Mouse (Mus musculus): ENCODE data around the gene Coq8b. TPM values are rescaled to one million over a fixed set of nuclear protein-coding genes. Genes with fewer than 3 reads are reported as not detected.

Coq8b gene
- polyA plus RNA-seq, 1 experiment from 2014 or later, result 16.8 TPM

GRCm38 (mm10) chr7:27197634-27198033, 35.2 kb upstream of the Coq8b start:
- no peak for ATAC-seq (ENCODE audit: low read depth)

GRCm38 (mm10) chr7:27198355-27198754, 34.5 kb upstream of the Coq8b start:
- Histone ChIP-seq H3K9me3 (ENCODE audit: control insufficient read depth, low read length) (no peaks in the 10 kb centered on the region), H3K4me3 (ENCODE audit: low read depth, low read length) (no peak overlapping the region), H3K4me2 (ENCODE audit: low read depth, low read length) (no peak overlapping the region), H3K27me3 (replicated peaks; ENCODE audit: control insufficient read depth, insufficient read depth, low read length) (no peaks in the 10 kb centered on the region), H3K27ac (replicated peaks; ENCODE audit: low read depth, low read length) (no peak overlapping the region), H3K4me1 (ENCODE audit: control insufficient read depth, insufficient read depth, low read length) (peaks cover 11% of the 10 kb centered on the region), H3K36me3 (ENCODE audit: control insufficient read depth, insufficient read depth, low read length) (peaks cover 35% of the 10 kb centered on the region), H3K9ac (ENCODE audit: low read depth, low read length) (no peak overlapping the region)
- DNase-seq (ENCODE audit: low spot score) (no peak), ATAC-seq (ENCODE audit: low read depth) (no peak)

More at GRCm38 (mm10) chr7:27197634-27198033, 35.2 kb upstream of the Coq8b start:
- Histone ChIP-seq H3K27me3 (replicated peaks; ENCODE audit: control insufficient read depth, insufficient read depth, low read length) (no peaks in the 10 kb centered on the region), H3K4me2 (ENCODE audit: low read depth, low read length) (no peak overlapping the region), H3K27ac (replicated peaks; ENCODE audit: low read depth, low read length) (no peak overlapping the region), H3K4me1 (ENCODE audit: control insufficient read depth, insufficient read depth, low read length) (peaks cover 11% of the 10 kb centered on the region), H3K36me3 (ENCODE audit: control insufficient read depth, insufficient read depth, low read length) (peaks cover 35% of the 10 kb centered on the region), H3K9ac (ENCODE audit: low read depth, low read length) (no peak overlapping the region), H3K4me3 (ENCODE audit: low read depth, low read length) (no peak overlapping the region), H3K9me3 (ENCODE audit: control insufficient read depth, low read length) (no peaks in the 10 kb centered on the region)
- WGBS, result 90% methylated on average over 8 of the region's 8 CpGs
- DNase-seq (ENCODE audit: low spot score), result no peak

GRCm38 (mm10) chr7:27198779-27199178, 34.0 kb upstream of the Coq8b start:
- no peaks in the 10 kb centered on the region for H3K27me3 ChIP-seq (replicated peaks; ENCODE audit: control insufficient read depth, insufficient read depth, low read length)
- ATAC-seq (ENCODE audit: low read depth), result no peak

GRCm38 (mm10) chr7:27203730-27204449, 28.9 kb upstream of the Coq8b start:
- peaks cover 66% of the 10 kb centered on the region for H3K36me3 ChIP-seq (ENCODE audit: control insufficient read depth, insufficient read depth, low read length)
- DNase-seq (ENCODE audit: low spot score), result no peak
- no peaks in the 10 kb centered on the region for H3K27me3 ChIP-seq (replicated peaks; ENCODE audit: control insufficient read depth, insufficient read depth, low read length)
- no peaks in the 10 kb centered on the region for H3K4me1 ChIP-seq (ENCODE audit: control insufficient read depth, insufficient read depth, low read length)
- H3K4me2 ChIP-seq (ENCODE audit: low read depth, low read length), result no peak overlapping the region
- H3K4me3 ChIP-seq (ENCODE audit: low read depth, low read length), result no peak overlapping the region
- no peak for ATAC-seq (ENCODE audit: low read depth)
- no peak overlapping the region for H3K27ac ChIP-seq (replicated peaks; ENCODE audit: low read depth, low read length)
- H3K9me3 ChIP-seq (ENCODE audit: control insufficient read depth, low read length), result no peaks in the 10 kb centered on the region
- no peak overlapping the region for H3K9ac ChIP-seq (ENCODE audit: low read depth, low read length)
- 96% methylated on average over 8 of the region's 8 CpGs for WGBS

More at GRCm38 (mm10) chr7:27198779-27199178, 34.0 kb upstream of the Coq8b start:
- DNase-seq (ENCODE audit: low spot score), result no peak
- WGBS, result 91% methylated on average over 8 of the region's 8 CpGs
- Histone ChIP-seq H3K4me3 (ENCODE audit: low read depth, low read length) (no peak overlapping the region), H3K9ac (ENCODE audit: low read depth, low read length) (no peak overlapping the region), H3K36me3 (ENCODE audit: control insufficient read depth, insufficient read depth, low read length) (peaks cover 35% of the 10 kb centered on the region), H3K4me1 (ENCODE audit: control insufficient read depth, insufficient read depth, low read length) (peaks cover 11% of the 10 kb centered on the region), H3K27ac (replicated peaks; ENCODE audit: low read depth, low read length) (no peak overlapping the region), H3K9me3 (ENCODE audit: control insufficient read depth, low read length) (no peaks in the 10 kb centered on the region), H3K4me2 (ENCODE audit: low read depth, low read length) (no peak overlapping the region)

- WGBS, result 82% methylated on average over 2 of the region's 2 CpGs
- no peak for ATAC-seq (ENCODE audit: low read depth)
- peaks cover 89% of the 10 kb centered on the region for H3K36me3 ChIP-seq (ENCODE audit: control insufficient read depth, insufficient read depth, low read length)
- no peak overlapping the region for H3K27ac ChIP-seq (replicated peaks; ENCODE audit: low read depth, low read length)
- no peaks in the 10 kb centered on the region for H3K9me3 ChIP-seq (ENCODE audit: control insufficient read depth, low read length)
- H3K9ac ChIP-seq (ENCODE audit: low read depth, low read length), result no peak overlapping the region
- no peak overlapping the region for H3K4me2 ChIP-seq (ENCODE audit: low read depth, low read length)
- DNase-seq (ENCODE audit: low spot score), result no peak
- H3K4me1 ChIP-seq (ENCODE audit: control insufficient read depth, insufficient read depth, low read length), result no peaks in the 10 kb centered on the region
- H3K27me3 ChIP-seq (replicated peaks; ENCODE audit: control insufficient read depth, insufficient read depth, low read length), result no peaks in the 10 kb centered on the region
- no peak overlapping the region for H3K4me3 ChIP-seq (ENCODE audit: low read depth, low read length)
Measured at GRCm38 (mm10) chr7:27212626-27213025, 20.2 kb upstream of the Coq8b start.

GRCm38 (mm10) chr7:27218586-27218985, 14.2 kb upstream of the Coq8b start:
- Histone ChIP-seq H3K9ac (ENCODE audit: low read depth, low read length) (no peak overlapping the region), H3K4me2 (ENCODE audit: low read depth, low read length) (no peak overlapping the region), H3K27ac (replicated peaks; ENCODE audit: low read depth, low read length) (no peak overlapping the region), H3K9me3 (ENCODE audit: control insufficient read depth, low read length) (no peaks in the 10 kb centered on the region), H3K36me3 (ENCODE audit: control insufficient read depth, insufficient read depth, low read length) (peaks cover 78% of the 10 kb centered on the region), H3K27me3 (replicated peaks; ENCODE audit: control insufficient read depth, insufficient read depth, low read length) (no peaks in the 10 kb centered on the region), H3K4me1 (ENCODE audit: control insufficient read depth, insufficient read depth, low read length) (no peaks in the 10 kb centered on the region), H3K4me3 (ENCODE audit: low read depth, low read length) (no peak overlapping the region)
- DNase-seq (ENCODE audit: low spot score) (no peak), ATAC-seq (ENCODE audit: low read depth) (no peak)
- WGBS, result 79% methylated on average over 7 of the region's 7 CpGs

- H3K4me1 ChIP-seq (ENCODE audit: control insufficient read depth, insufficient read depth, low read length), result peaks cover 5% of the 10 kb centered on the region
- no peaks in the 10 kb centered on the region for H3K27me3 ChIP-seq (replicated peaks; ENCODE audit: control insufficient read depth, insufficient read depth, low read length)
- H3K4me3 ChIP-seq (ENCODE audit: low read depth, low read length), result no peak overlapping the region
- ATAC-seq (ENCODE audit: low read depth), result no peak
- H3K36me3 ChIP-seq (ENCODE audit: control insufficient read depth, insufficient read depth, low read length), result peaks cover 67% of the 10 kb centered on the region
- no peak overlapping the region for H3K9ac ChIP-seq (ENCODE audit: low read depth, low read length)
- DNase-seq (ENCODE audit: low spot score), result no peak
- no peak overlapping the region for H3K4me2 ChIP-seq (ENCODE audit: low read depth, low read length)
- 77% methylated on average over 11 of the region's 11 CpGs for WGBS
- no peaks in the 10 kb centered on the region for H3K9me3 ChIP-seq (ENCODE audit: control insufficient read depth, low read length)
- H3K27ac ChIP-seq (replicated peaks; ENCODE audit: low read depth, low read length), result no peak overlapping the region
Measured at GRCm38 (mm10) chr7:27219937-27220336, 12.9 kb upstream of the Coq8b start.

GRCm38 (mm10) chr7:27221939-27222338, 10.9 kb upstream of the Coq8b start:
- ATAC-seq (ENCODE audit: low read depth), result no peak
- Histone ChIP-seq H3K9me3 (ENCODE audit: control insufficient read depth, low read length) (no peaks in the 10 kb centered on the region), H3K27me3 (replicated peaks; ENCODE audit: control insufficient read depth, insufficient read depth, low read length) (no peaks in the 10 kb centered on the region), H3K9ac (ENCODE audit: low read depth, low read length) (no peak overlapping the region), H3K27ac (replicated peaks; ENCODE audit: low read depth, low read length) (no peak overlapping the region), H3K4me1 (ENCODE audit: control insufficient read depth, insufficient read depth, low read length) (peaks cover 25% of the 10 kb centered on the region), H3K4me3 (ENCODE audit: low read depth, low read length) (no peak overlapping the region), H3K4me2 (ENCODE audit: low read depth, low read length) (no peak overlapping the region), H3K36me3 (ENCODE audit: control insufficient read depth, insufficient read depth, low read length) (peaks cover 48% of the 10 kb centered on the region)
- 75% methylated on average over 6 of the region's 6 CpGs for WGBS
- DNase-seq (ENCODE audit: low spot score), result no peak

GRCm38 (mm10) chr7:27222538-27222937, 10.3 kb upstream of the Coq8b start:
- H3K4me1 ChIP-seq (ENCODE audit: control insufficient read depth, insufficient read depth, low read length), result peaks cover 29% of the 10 kb centered on the region
- no peak overlapping the region for H3K9ac ChIP-seq (ENCODE audit: low read depth, low read length)
- WGBS, result 61% methylated on average over 1 of the region's 1 CpGs
- DNase-seq (ENCODE audit: low spot score) (no peak), ATAC-seq (ENCODE audit: low read depth) (no peak)
- H3K9me3 ChIP-seq (ENCODE audit: control insufficient read depth, low read length), result no peaks in the 10 kb centered on the region
- peaks cover 42% of the 10 kb centered on the region for H3K36me3 ChIP-seq (ENCODE audit: control insufficient read depth, insufficient read depth, low read length)
- H3K27ac ChIP-seq (replicated peaks; ENCODE audit: low read depth, low read length), result no peak overlapping the region
- no peaks in the 10 kb centered on the region for H3K27me3 ChIP-seq (replicated peaks; ENCODE audit: control insufficient read depth, insufficient read depth, low read length)
- H3K4me2 ChIP-seq (ENCODE audit: low read depth, low read length), result no peak overlapping the region
- no peak overlapping the region for H3K4me3 ChIP-seq (ENCODE audit: low read depth, low read length)

Data from embryonic facial prominence, embryonic 14.5 days (tissue).